Mouse (Mus musculus): ENCODE results near the gene Adra2c. TPM values are rescaled to one million over a fixed set of nuclear protein-coding genes. Genes with fewer than 3 reads are reported as not detected.

Adra2c gene
- polyA plus RNA-seq (2012; rRNA removed): 0.11 and 0.12 TPM in 2 replicates

DNA sequence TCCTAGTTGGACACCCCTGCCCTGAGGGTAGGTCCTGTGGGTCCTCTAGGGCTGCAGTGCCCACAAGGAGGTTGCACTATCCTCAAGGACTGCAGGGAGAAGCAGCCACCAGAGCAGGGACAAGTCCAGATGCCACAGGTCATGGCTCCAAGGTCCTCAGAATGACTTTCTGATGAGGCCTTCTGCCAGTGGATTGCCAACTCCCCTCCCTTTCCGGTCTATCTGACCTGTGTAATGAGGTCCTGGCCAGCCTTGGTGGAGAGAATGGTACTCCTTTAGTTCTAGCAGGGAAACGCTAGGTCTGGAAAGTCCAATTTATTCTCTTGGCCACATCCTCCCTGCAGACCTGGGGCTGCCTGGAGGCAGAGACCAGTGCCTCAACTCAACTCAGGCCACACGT, at the start of gene Adra2c:
Gene Adra2c, plus strand, starts transcription at position 301 of the 400 bp plus-strand sequence.
- peaks cover 2% of the 10 kb centered on the region; the same call in 1 of the 2 replicates for H3K27me3 ChIP-seq (ENCODE audit: control insufficient read depth, insufficient read depth, low read length)
- TF ChIP-seq POLR2A (IDR thresholded peaks at IDR 0.05; ENCODE audit: control insufficient read depth, extremely low read depth, insufficient read depth, low read length, poor library complexity) (no peak), CTCF (IDR thresholded peaks at IDR 0.05; ENCODE audit: borderline replicate concordance, control insufficient read depth, extremely low read depth, insufficient read depth, low read length, poor library complexity) (no peak)
- no peaks in the 10 kb centered on the region for H3K4me1 ChIP-seq (replicated peaks; ENCODE audit: control insufficient read depth, insufficient read depth, low read length)
- DNase-seq: no peak
- H3K36me3 ChIP-seq (ENCODE audit: control insufficient read depth, insufficient read depth, low read length): no peaks in the 10 kb centered on the region
- no peak within 1 kb of the TSS for H3K4me3 ChIP-seq (ENCODE audit: control insufficient read depth, insufficient read depth, low read length)
- H3K27ac ChIP-seq (ENCODE audit: control insufficient read depth, insufficient read depth, low read length): no peak within 1 kb of the TSS
- 40% methylated on average over 3 of the region's 3 CpGs for WGBS

DNA sequence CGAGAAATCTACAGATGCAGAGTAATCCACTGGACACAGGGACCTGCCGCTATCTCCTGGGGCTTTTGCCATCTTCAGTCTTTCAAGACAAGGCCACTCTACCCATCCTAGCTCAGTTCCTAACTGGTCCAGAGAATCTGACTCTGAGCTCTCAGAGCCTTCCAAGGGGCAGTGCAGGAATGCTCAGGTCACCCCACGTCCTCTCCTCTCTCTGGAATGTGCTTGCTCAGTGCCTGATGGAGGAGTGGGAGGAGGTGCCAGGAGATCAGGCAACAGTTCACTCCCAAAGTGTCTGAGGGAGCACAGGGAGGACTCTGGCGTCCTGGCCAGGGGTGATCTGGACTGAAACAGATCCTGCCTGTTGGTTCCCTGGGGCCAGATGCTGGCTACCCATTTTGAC, 45.0 kb upstream of the Adra2c start:
- H3K27ac ChIP-seq (ENCODE audit: control insufficient read depth, insufficient read depth, low read length): no peak overlapping the region
- no peaks in the 10 kb centered on the region for H3K36me3 ChIP-seq (ENCODE audit: control insufficient read depth, insufficient read depth, low read length)
- 79% methylated on average over 4 of the region's 4 CpGs for WGBS
- DNase-seq: no peak
- H3K4me1 ChIP-seq (replicated peaks; ENCODE audit: control insufficient read depth, insufficient read depth, low read length): no peaks in the 10 kb centered on the region
- H3K4me3 ChIP-seq (ENCODE audit: control insufficient read depth, insufficient read depth, low read length): no peak overlapping the region
- no peaks in the 10 kb centered on the region for H3K27me3 ChIP-seq (ENCODE audit: control insufficient read depth, insufficient read depth, low read length)
- TF ChIP-seq POLR2A (IDR thresholded peaks at IDR 0.05; ENCODE audit: control insufficient read depth, extremely low read depth, insufficient read depth, low read length, poor library complexity): no peak

DNA sequence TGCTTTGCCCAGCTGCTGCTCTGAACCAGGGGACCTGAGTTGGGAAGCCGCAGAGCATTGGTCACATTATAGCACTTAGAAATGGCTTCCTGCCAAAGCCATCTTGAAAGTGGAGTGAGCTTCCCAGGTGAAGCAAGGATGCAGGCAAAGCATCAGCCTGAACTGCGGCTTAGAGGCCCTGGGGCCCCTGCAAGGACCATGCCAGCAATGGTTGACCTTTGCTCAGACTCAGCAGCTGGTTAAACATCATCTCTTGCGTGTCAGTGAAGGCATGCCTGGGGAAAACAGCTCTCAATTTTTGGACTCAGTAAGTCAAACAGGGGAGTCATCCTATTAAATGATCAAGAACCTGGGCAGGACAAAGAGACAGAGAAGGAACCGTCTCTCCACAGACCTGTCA, 40.4 kb upstream of the Adra2c start:
- H3K4me3 ChIP-seq (ENCODE audit: control insufficient read depth, insufficient read depth, low read length): no peak overlapping the region
- WGBS: 93% methylated on average over 4 of the region's 4 CpGs
- TF ChIP-seq POLR2A (IDR thresholded peaks at IDR 0.05; ENCODE audit: control insufficient read depth, extremely low read depth, insufficient read depth, low read length, poor library complexity) (no peak), CTCF (IDR thresholded peaks at IDR 0.05; ENCODE audit: borderline replicate concordance, control insufficient read depth, extremely low read depth, insufficient read depth, low read length, poor library complexity) (no peak)

DNA sequence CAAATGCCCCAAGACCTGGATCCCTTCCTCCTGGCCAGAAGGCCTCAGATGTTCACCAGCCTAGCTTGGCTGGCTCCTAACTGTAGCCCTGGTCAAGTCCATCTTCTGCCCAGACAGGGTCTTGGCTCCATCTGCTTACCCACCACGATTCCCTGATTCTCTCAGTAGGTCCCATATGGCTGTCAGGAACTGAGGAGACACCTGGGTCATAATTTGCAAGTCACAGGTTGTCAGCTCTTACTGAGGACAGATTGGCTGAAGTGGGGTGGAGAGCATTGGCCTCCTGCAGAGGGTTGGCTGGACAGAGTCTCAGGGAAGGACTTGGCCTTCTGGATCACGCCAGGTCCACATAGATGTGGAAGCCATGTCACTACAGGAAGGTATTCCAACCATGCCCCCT, 39.5 kb upstream of the Adra2c start:
- TF ChIP-seq POLR2A (IDR thresholded peaks at IDR 0.05; ENCODE audit: control insufficient read depth, extremely low read depth, insufficient read depth, low read length, poor library complexity): no peak
- TF ChIP-seq CTCF (IDR thresholded peaks at IDR 0.05; ENCODE audit: borderline replicate concordance, control insufficient read depth, extremely low read depth, insufficient read depth, low read length, poor library complexity): no peak
- WGBS: 85% methylated on average over 2 of the region's 2 CpGs
- no peaks in the 10 kb centered on the region for H3K27me3 ChIP-seq (ENCODE audit: control insufficient read depth, insufficient read depth, low read length)

More for the DNA sequence above, 40.4 kb upstream of the Adra2c start:
- Histone ChIP-seq H3K4me1 (replicated peaks; ENCODE audit: control insufficient read depth, insufficient read depth, low read length) (no peaks in the 10 kb centered on the region), H3K27me3 (ENCODE audit: control insufficient read depth, insufficient read depth, low read length) (no peaks in the 10 kb centered on the region), H3K36me3 (ENCODE audit: control insufficient read depth, insufficient read depth, low read length) (no peaks in the 10 kb centered on the region), H3K27ac (ENCODE audit: control insufficient read depth, insufficient read depth, low read length) (no peak overlapping the region)
- no peak for DNase-seq

DNA sequence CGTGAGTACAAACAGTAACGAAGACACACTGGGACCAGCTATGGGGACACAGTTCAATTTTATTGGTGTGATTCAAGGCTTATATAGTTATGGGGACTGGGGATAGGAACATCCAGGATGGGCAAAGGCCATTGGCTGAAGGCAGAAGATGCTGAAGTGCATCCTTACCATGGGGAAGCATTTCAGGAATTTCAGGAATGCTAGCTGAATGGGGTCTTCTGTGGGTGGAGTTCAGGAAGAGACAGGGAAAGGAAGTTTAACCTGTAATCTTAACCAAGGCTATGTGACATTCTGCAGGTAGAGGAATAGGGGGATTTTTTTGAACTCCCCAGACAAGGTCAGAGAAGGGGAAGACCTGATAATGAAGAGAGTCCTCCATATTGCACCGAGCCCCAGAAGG, 36.6 kb upstream of the Adra2c start:
- Histone ChIP-seq H3K4me3 (ENCODE audit: control insufficient read depth, insufficient read depth, low read length) (no peak overlapping the region), H3K4me1 (replicated peaks; ENCODE audit: control insufficient read depth, insufficient read depth, low read length) (no peaks in the 10 kb centered on the region), H3K27ac (ENCODE audit: control insufficient read depth, insufficient read depth, low read length) (no peak overlapping the region), H3K27me3 (ENCODE audit: control insufficient read depth, insufficient read depth, low read length) (no peaks in the 10 kb centered on the region), H3K36me3 (ENCODE audit: control insufficient read depth, insufficient read depth, low read length) (no peaks in the 10 kb centered on the region)
- TF ChIP-seq CTCF (IDR thresholded peaks at IDR 0.05; ENCODE audit: borderline replicate concordance, control insufficient read depth, extremely low read depth, insufficient read depth, low read length, poor library complexity): no peak
- no peak for TF ChIP-seq POLR2A (IDR thresholded peaks at IDR 0.05; ENCODE audit: control insufficient read depth, extremely low read depth, insufficient read depth, low read length, poor library complexity)
- 72% methylated on average over 3 of the region's 3 CpGs for WGBS
- DNase-seq: no peak

More for the DNA sequence above, 39.5 kb upstream of the Adra2c start:
- DNase-seq: no peak
- H3K27ac ChIP-seq (ENCODE audit: control insufficient read depth, insufficient read depth, low read length): no peak overlapping the region
- no peak overlapping the region for H3K4me3 ChIP-seq (ENCODE audit: control insufficient read depth, insufficient read depth, low read length)
- H3K36me3 ChIP-seq (ENCODE audit: control insufficient read depth, insufficient read depth, low read length): no peaks in the 10 kb centered on the region
- H3K4me1 ChIP-seq (replicated peaks; ENCODE audit: control insufficient read depth, insufficient read depth, low read length): no peaks in the 10 kb centered on the region

DNA sequence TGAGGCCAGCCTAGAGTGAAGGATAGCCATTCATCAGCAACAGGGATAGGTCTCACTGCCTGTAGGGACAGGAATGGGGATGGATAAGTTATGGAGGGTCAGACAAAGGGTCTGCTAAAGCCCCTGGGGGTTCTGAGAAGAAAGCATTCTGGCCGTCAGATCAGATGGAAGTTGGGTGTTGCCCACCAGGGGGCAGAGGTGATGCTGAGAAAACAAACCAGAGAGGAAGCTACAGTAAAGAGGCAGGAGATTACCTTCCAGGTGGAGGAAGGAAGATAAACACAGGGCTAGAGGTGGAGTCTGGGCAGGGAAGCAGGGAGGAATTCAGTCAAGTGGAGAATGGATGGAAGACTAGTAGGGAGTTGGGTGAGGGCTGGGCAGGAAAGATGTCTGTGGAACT, 33.9 kb upstream of the Adra2c start:
- no peaks in the 10 kb centered on the region for H3K4me1 ChIP-seq (replicated peaks; ENCODE audit: control insufficient read depth, insufficient read depth, low read length)
- WGBS: 14% methylated on average over 1 of the region's 1 CpGs
- DNase-seq: no peak
- H3K27ac ChIP-seq (ENCODE audit: control insufficient read depth, insufficient read depth, low read length): no peak overlapping the region
- TF ChIP-seq POLR2A (IDR thresholded peaks at IDR 0.05; ENCODE audit: control insufficient read depth, extremely low read depth, insufficient read depth, low read length, poor library complexity) (no peak), CTCF (IDR thresholded peaks at IDR 0.05; ENCODE audit: borderline replicate concordance, control insufficient read depth, extremely low read depth, insufficient read depth, low read length, poor library complexity) (no peak)
- no peaks in the 10 kb centered on the region for H3K36me3 ChIP-seq (ENCODE audit: control insufficient read depth, insufficient read depth, low read length)
- H3K4me3 ChIP-seq (ENCODE audit: control insufficient read depth, insufficient read depth, low read length): no peak overlapping the region
- no peaks in the 10 kb centered on the region for H3K27me3 ChIP-seq (ENCODE audit: control insufficient read depth, insufficient read depth, low read length)

DNA sequence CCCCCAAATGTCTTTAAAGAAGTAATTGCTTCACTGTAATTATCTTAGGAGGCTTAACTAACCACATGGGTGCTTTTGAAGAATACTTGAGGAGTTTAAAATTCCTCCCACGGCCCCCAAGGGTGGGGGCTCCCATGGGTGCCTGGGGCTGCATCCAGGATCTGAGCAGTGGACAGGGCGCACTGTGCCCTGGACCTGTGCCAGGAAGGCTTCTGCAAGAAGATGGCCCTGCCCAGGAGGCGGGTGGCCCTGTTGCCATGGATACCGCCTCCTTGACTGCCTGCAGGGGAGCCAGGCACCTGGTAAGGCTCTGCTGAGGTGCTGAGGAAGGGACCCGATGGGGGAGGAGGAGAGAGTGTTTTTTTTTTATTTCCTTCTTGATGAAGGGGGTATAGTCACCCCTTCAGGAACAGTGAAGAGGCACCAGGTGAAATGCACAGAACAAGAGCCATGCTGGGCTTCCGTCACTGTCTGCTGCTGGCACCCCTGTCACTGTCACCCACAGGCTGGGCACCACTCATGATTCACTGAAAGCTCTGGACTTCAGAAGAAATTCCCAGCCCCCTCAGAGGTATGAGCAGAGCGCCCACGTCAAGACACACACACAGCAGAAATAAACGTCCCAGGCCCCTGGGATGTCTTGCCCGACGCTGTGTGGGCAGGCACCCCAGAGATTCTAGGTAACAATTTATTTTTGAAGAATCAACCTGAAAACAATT, 32.4 kb upstream of the Adra2c start:
- no peak for DNase-seq
- Histone ChIP-seq H3K4me1 (replicated peaks; ENCODE audit: control insufficient read depth, insufficient read depth, low read length) (no peaks in the 10 kb centered on the region), H3K36me3 (ENCODE audit: control insufficient read depth, insufficient read depth, low read length) (no peaks in the 10 kb centered on the region), H3K27me3 (ENCODE audit: control insufficient read depth, insufficient read depth, low read length) (no peaks in the 10 kb centered on the region), H3K27ac (ENCODE audit: control insufficient read depth, insufficient read depth, low read length) (no peak overlapping the region), H3K4me3 (ENCODE audit: control insufficient read depth, insufficient read depth, low read length) (no peak overlapping the region)
- TF ChIP-seq POLR2A (IDR thresholded peaks at IDR 0.05; ENCODE audit: control insufficient read depth, extremely low read depth, insufficient read depth, low read length, poor library complexity) (no peak), CTCF (IDR thresholded peaks at IDR 0.05; ENCODE audit: borderline replicate concordance, control insufficient read depth, extremely low read depth, insufficient read depth, low read length, poor library complexity) (no peak)
- WGBS: 61% methylated on average over 11 of the region's 11 CpGs

Measured in thymus, adult 2 months (tissue).